Mouse (Mus musculus): ENCODE data around the gene Zfp398. TPM values are rescaled to one million over a fixed set of nuclear protein-coding genes. Genes with fewer than 3 reads are reported as not detected.

The Zfp398 gene
- polyA plus RNA-seq, 1 experiment from 2014 or later, result 5.6 TPM

DNA sequence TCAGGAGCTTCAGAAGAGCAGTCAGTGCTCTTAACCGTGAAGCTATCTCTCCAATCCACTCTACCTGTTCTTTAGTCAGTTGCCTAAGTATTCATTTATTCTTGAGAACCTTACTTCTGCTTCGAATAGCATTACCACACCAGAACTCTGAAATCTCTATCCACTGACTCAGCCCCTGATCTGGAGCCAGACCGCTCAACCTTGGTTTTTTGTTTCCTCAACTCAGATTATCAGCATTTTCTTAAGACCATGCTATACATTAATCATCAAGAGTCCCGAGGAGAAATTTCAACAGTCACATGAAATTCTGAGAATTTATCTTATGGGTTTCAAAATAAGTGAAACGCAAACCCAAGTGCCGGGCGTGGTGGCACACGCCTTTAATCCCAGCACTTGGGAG is 16.7 kb upstream of the Zfp398 start:
- no peaks in the 10 kb centered on the region for H3K36me3 ChIP-seq (ENCODE audit: control insufficient read depth, insufficient read depth, low read length)
- no peak overlapping the region for H3K27ac ChIP-seq (ENCODE audit: low read depth, low read length)
- peaks cover 3% of the 10 kb centered on the region; the same call in 1 of the 2 replicates for H3K4me1 ChIP-seq (replicated peaks; ENCODE audit: control insufficient read depth, insufficient read depth, low read length)
- WGBS, result 81% methylated on average over 8 of the region's 8 CpGs
- no peak overlapping the region for H3K9ac ChIP-seq (ENCODE audit: low read depth, low read length)
- DNase-seq (ENCODE audit: low spot score) (no peak), ATAC-seq (replicated peaks; ENCODE audit: low FRiP score) (no peak)
- H3K4me2 ChIP-seq, result no peak overlapping the region
- no peaks in the 10 kb centered on the region for H3K9me3 ChIP-seq (ENCODE audit: control insufficient read depth, low read length)
- no peak overlapping the region for H3K4me3 ChIP-seq (ENCODE audit: low read depth, low read length)
- H3K27me3 ChIP-seq (replicated peaks; ENCODE audit: control insufficient read depth, insufficient read depth, low read length), result no peaks in the 10 kb centered on the region

DNA sequence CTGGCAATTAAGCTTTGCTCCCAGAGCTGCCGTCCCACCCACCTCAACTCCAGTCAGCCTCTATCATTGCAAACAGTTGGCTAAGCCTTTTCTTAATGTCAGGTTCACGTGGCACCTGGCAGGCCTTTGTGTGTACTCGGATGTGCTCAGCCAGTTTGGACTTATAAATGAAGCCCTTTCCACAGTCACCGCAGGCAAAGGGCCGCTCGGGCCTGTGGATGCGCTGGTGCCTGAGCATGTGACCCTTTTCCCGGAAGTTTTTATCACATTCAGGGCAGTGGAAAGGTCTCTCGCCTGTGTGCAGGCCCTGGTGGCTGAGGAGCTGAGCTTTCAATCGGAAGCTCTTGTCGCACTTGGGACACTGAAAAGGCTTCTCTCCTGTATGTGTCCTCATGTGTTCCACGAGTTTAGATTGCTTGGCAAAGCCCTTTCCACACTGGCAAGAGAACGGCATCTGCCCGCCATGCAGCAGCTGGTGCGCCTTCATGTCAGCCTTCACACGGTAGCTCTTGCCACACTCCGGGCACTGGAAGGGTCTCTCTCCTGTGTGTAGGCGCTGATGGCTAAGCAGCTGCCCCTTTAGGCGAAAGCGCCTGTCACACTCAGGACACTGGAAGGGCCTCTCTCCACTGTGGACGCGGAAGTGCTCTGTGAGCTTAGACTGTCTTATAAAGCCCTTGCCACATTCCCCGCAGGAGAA is 15.7 kb upstream of the Zfp398 start:
- no peak overlapping the region for H3K9ac ChIP-seq (ENCODE audit: low read depth, low read length)
- H3K4me3 ChIP-seq (ENCODE audit: low read depth, low read length), result no peak overlapping the region
- DNase-seq (ENCODE audit: low spot score) (no peak), ATAC-seq (replicated peaks; ENCODE audit: low FRiP score) (no peak)
- H3K4me1 ChIP-seq (replicated peaks; ENCODE audit: control insufficient read depth, insufficient read depth, low read length), result no peaks in the 10 kb centered on the region
- H3K27ac ChIP-seq (ENCODE audit: low read depth, low read length), result no peak overlapping the region
- H3K4me2 ChIP-seq, result no peak overlapping the region
- 91% methylated on average over 23 of the region's 23 CpGs for WGBS
- no peaks in the 10 kb centered on the region for H3K9me3 ChIP-seq (ENCODE audit: control insufficient read depth, low read length)
- no peaks in the 10 kb centered on the region for H3K36me3 ChIP-seq (ENCODE audit: control insufficient read depth, insufficient read depth, low read length)
- no peaks in the 10 kb centered on the region for H3K27me3 ChIP-seq (replicated peaks; ENCODE audit: control insufficient read depth, insufficient read depth, low read length)

DNA sequence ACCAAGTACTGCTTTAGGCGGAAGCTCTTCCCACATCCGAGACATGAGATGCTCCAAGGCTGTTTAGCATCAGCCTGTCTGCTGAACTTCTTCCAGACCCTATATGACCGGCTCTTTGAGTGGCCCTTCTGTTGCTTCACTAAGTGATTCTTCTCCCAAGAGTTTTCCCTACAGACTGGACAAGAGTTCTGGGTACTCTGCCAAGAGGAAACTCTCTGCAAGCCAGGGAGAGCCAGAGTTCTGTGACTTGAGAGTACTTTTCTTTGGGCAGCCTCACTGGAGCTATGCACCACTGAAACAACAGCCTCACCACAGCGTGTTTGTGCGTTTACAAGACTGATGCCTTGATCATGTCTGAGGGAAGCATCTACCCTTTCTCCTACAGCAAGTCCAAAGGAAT is 14.2 kb upstream of the Zfp398 start:
- no peak overlapping the region for H3K27ac ChIP-seq (ENCODE audit: low read depth, low read length)
- ATAC-seq (replicated peaks; ENCODE audit: low FRiP score) (no peak), DNase-seq (ENCODE audit: low spot score) (no peak)
- no peaks in the 10 kb centered on the region for H3K36me3 ChIP-seq (ENCODE audit: control insufficient read depth, insufficient read depth, low read length)
- no peaks in the 10 kb centered on the region for H3K27me3 ChIP-seq (replicated peaks; ENCODE audit: control insufficient read depth, insufficient read depth, low read length)
- H3K4me2 ChIP-seq, result no peak overlapping the region
- H3K9me3 ChIP-seq (ENCODE audit: control insufficient read depth, low read length), result no peaks in the 10 kb centered on the region
- WGBS, result 93% methylated on average over 5 of the region's 5 CpGs
- H3K4me3 ChIP-seq (ENCODE audit: low read depth, low read length), result no peak overlapping the region
- H3K4me1 ChIP-seq (replicated peaks; ENCODE audit: control insufficient read depth, insufficient read depth, low read length), result no peaks in the 10 kb centered on the region
- no peak overlapping the region for H3K9ac ChIP-seq (ENCODE audit: low read depth, low read length)

DNA sequence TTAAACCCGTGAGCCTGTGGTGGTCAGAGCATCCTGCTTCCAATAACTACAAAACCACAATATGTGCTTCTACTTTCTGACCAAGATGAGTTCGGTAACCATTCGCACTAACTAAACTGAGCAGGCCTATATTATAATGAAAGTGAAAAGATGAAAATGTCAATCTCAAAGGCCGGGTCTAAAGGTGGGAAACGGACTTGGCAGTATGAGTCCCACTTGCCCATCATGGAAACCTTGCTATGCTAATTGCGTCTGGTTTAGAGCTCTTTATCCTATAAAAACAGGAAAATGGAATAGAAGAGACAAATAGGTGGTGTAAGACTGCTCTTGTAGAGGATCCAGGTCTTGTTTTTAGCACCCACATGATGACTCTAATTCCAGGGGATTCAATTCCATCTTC is 13.7 kb upstream of the Zfp398 start:
- WGBS, result 87% methylated on average over 6 of the region's 6 CpGs
- no peaks in the 10 kb centered on the region for H3K36me3 ChIP-seq (ENCODE audit: control insufficient read depth, insufficient read depth, low read length)
- no peaks in the 10 kb centered on the region for H3K9me3 ChIP-seq (ENCODE audit: control insufficient read depth, low read length)
- DNase-seq (ENCODE audit: low spot score) (no peak), ATAC-seq (replicated peaks; ENCODE audit: low FRiP score) (no peak)
- H3K4me2 ChIP-seq, result no peak overlapping the region
- no peaks in the 10 kb centered on the region for H3K4me1 ChIP-seq (replicated peaks; ENCODE audit: control insufficient read depth, insufficient read depth, low read length)
- no peaks in the 10 kb centered on the region for H3K27me3 ChIP-seq (replicated peaks; ENCODE audit: control insufficient read depth, insufficient read depth, low read length)
- H3K9ac ChIP-seq (ENCODE audit: low read depth, low read length), result no peak overlapping the region
- no peak overlapping the region for H3K27ac ChIP-seq (ENCODE audit: low read depth, low read length)
- H3K4me3 ChIP-seq (ENCODE audit: low read depth, low read length), result no peak overlapping the region

DNA sequence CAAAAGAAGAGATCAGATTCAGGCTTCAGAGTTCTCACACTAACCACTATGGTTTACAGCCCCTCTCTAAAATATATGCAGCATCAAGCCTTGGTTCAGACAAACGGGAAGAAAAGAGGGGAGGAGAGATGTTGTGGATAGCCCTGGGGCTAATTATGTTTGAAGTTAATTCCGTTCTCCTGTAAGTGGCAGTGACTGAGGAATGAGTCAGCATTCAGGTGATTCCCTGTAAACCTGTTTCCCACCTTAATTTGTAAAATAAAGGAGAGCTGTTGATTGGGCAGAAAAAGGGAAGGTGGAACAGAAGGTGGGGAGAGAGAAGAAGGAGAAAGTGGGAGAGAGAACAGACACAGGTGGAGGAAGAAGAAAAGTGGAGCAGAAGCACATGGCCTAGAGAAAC is 11.2 kb upstream of the Zfp398 start:
- H3K36me3 ChIP-seq (ENCODE audit: control insufficient read depth, insufficient read depth, low read length), result no peaks in the 10 kb centered on the region
- no peaks in the 10 kb centered on the region for H3K4me1 ChIP-seq (replicated peaks; ENCODE audit: control insufficient read depth, insufficient read depth, low read length)
- no peak for ATAC-seq (replicated peaks; ENCODE audit: low FRiP score)
- H3K9me3 ChIP-seq (ENCODE audit: control insufficient read depth, low read length), result no peaks in the 10 kb centered on the region
- no peak overlapping the region for H3K9ac ChIP-seq (ENCODE audit: low read depth, low read length)
- no peaks in the 10 kb centered on the region for H3K27me3 ChIP-seq (replicated peaks; ENCODE audit: control insufficient read depth, insufficient read depth, low read length)
- no peak overlapping the region for H3K4me2 ChIP-seq
- 63% methylated on average over 2 of the region's 2 CpGs for WGBS
- DNase-seq (ENCODE audit: low spot score), result no peak
- H3K4me3 ChIP-seq (ENCODE audit: low read depth, low read length), result no peak overlapping the region
- no peak overlapping the region for H3K27ac ChIP-seq (ENCODE audit: low read depth, low read length)

DNA sequence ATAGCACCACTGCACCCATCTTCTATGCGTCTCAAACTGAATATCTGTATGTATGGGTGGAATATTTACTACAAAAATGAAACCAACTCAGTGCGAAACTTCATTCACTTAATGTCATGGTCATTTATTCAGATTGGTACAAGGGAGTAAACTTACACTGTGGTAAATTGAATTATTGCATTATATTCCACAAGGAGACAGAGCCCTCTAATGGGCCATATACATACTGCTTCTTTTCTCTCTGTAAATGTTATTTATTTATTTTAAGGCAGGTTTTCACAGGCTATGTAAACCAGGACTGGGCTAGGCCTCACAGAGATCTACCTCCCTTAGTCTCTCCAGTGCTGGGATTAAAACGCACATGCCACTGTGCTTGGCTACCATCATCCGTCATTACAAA is 8.0 kb upstream of the Zfp398 start:
- Histone ChIP-seq H3K36me3 (ENCODE audit: control insufficient read depth, insufficient read depth, low read length) (no peaks in the 10 kb centered on the region), H3K4me2 (no peak overlapping the region), H3K4me3 (ENCODE audit: low read depth, low read length) (no peak overlapping the region), H3K9me3 (ENCODE audit: control insufficient read depth, low read length) (no peaks in the 10 kb centered on the region), H3K4me1 (replicated peaks; ENCODE audit: control insufficient read depth, insufficient read depth, low read length) (peaks cover 5% of the 10 kb centered on the region; the same call in 1 of the 2 replicates), H3K27me3 (replicated peaks; ENCODE audit: control insufficient read depth, insufficient read depth, low read length) (no peaks in the 10 kb centered on the region), H3K27ac (ENCODE audit: low read depth, low read length) (no peak overlapping the region), H3K9ac (ENCODE audit: low read depth, low read length) (no peak overlapping the region)
- ATAC-seq (replicated peaks; ENCODE audit: low FRiP score), result no peak
- no peak for DNase-seq (ENCODE audit: low spot score)
- 87% methylated on average over 4 of the region's 4 CpGs for WGBS

DNA sequence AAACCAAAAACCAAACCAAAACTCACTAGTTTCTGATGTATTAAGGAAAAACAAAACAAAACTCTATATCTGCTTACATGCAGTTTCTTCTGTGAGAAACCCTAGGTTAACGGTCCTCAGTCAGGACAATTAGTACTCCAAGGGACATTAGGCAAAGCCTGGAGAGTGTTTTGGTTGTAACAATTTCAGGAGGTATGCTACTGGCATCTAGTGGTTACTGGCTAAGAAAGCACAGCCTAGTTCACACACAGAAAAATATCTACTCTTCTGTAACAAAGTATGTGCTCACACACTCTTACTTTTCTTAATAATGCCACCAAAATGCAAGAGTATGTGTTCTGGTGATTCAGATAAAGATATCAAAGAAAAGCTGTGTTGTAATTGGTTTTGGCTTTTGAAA is 6.5 kb upstream of the Zfp398 start:
- H3K36me3 ChIP-seq (ENCODE audit: control insufficient read depth, insufficient read depth, low read length), result no peaks in the 10 kb centered on the region

DNA sequence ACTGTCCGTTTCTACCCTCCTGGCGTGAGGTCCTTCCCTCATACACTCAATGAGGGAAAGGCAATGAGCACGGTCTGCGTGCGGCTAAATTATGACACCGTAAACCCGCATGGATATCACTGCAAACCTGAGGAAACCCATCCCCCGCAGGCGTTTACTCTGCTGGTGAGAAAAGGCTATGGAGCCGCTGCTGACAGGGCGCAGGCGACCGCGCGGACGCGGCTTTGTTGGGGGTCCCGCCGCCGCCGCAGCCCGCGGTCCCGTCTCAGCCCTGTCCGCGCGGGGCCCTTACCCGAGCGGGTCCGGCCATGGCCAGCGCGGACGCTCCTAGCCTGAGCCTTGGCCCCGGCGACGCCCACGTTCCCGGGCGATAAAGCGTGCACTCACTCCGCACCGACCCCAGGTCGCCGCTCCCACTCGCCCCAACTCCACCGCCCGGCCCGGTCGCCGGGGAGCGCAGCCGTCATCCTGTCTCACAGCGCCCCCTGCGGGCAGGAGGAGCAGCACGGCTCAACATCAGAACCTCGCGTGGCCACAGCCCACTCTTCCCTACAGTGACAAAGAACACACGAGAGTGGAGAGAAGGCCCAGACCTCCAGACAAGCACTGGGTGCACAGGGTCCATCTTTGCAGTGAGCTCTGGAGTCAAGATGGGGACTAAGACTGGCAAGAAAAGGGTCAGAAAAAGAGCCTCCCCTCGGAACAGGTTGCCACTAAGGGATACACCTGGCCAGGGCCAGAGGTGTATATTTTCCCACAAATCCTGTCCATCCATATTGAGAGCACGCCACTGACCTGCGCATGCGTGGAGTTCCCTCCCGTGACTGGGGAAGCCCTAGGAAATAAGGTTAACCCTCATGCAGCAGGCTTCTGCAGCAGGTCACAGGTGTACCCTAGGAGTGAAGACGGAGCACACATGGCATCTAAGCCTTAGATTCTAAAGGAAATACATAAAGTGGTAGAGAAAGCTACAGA is 5.1 kb upstream of the Zfp398 start, which contains the start of gene Zfp786:
Gene Zfp786 (minus strand): TSS at position 764 of the 975 bp plus-strand sequence.
- Histone ChIP-seq H3K4me1 (replicated peaks; ENCODE audit: control insufficient read depth, insufficient read depth, low read length) (peaks cover 5% of the 10 kb centered on the region; the same call in 1 of the 2 replicates), H3K9ac (ENCODE audit: low read depth, low read length) (peak within 1 kb of the TSS; percentile 78), H3K27ac (ENCODE audit: low read depth, low read length) (no peak within 1 kb of the TSS), H3K27me3 (replicated peaks; ENCODE audit: control insufficient read depth, insufficient read depth, low read length) (no peaks in the 10 kb centered on the region), H3K36me3 (ENCODE audit: control insufficient read depth, insufficient read depth, low read length) (no peaks in the 10 kb centered on the region), H3K4me3 (ENCODE audit: low read depth, low read length) (peak within 1 kb of the TSS; percentile 84), H3K4me2 (peak within 1 kb of the TSS; percentile 76), H3K9me3 (ENCODE audit: control insufficient read depth, low read length) (no peaks in the 10 kb centered on the region)
- DNase-seq (ENCODE audit: low spot score) (peak; percentile 90), ATAC-seq (replicated peaks; ENCODE audit: low FRiP score) (peak; percentile 82)
- 2% methylated on average over 64 of the region's 64 CpGs for WGBS

More for the DNA sequence above, 6.5 kb upstream of the Zfp398 start:
- Histone ChIP-seq H3K9ac (ENCODE audit: low read depth, low read length) (no peak overlapping the region), H3K27me3 (replicated peaks; ENCODE audit: control insufficient read depth, insufficient read depth, low read length) (no peaks in the 10 kb centered on the region), H3K4me2 (no peak overlapping the region), H3K4me3 (ENCODE audit: low read depth, low read length) (no peak overlapping the region), H3K9me3 (ENCODE audit: control insufficient read depth, low read length) (no peaks in the 10 kb centered on the region), H3K27ac (ENCODE audit: low read depth, low read length) (no peak overlapping the region), H3K4me1 (replicated peaks; ENCODE audit: control insufficient read depth, insufficient read depth, low read length) (peaks cover 5% of the 10 kb centered on the region; the same call in 1 of the 2 replicates)
- DNase-seq (ENCODE audit: low spot score) (no peak), ATAC-seq (replicated peaks; ENCODE audit: low FRiP score) (no peak)
- WGBS, result 37% methylated on average over 1 of the region's 1 CpGs
